Mouse (Mus musculus) induced T-regulatory cell, adult 2 months (primary cell): ENCODE measurements around the gene Gm3371.
"Not testable (repeated sequence)": the region's sequence is repeated elsewhere in the genome, so short reads cannot be mapped to it uniquely, and the experiment has no call there.

Source experiments
- DNase-seq: peaks from one replicate; pipeline ENCODE4 v3.0.0-alpha.2; 2012; ENCODE audit warnings: low read depth

Gene Gm3371

GRCm38 (mm10) chr14:44410588-44410987 lies at the start of gene Gm3371:
Gm3371 (minus strand) TSS chr14:44410688.
- not testable (repeated sequence) for DNase-seq

GRCm38 (mm10) chr14:44433335-44433734 lies 22.8 kb upstream of the Gm3371 start, which contains the start of gene Gm8232:
Gm8232 (plus strand) TSS chr14:44433635.
- DNase-seq, result not testable (repeated sequence)

GRCm38 (mm10) chr14:44384233-44384632 lies 26.3 kb downstream of the Gm3371 start:
- not testable (repeated sequence) for DNase-seq

- DNase-seq, result not testable (repeated sequence)
Observed at GRCm38 (mm10) chr14:44365057-44365456, 45.4 kb downstream of the Gm3371 start, which contains the start of gene Gm8229. Gm8229 (plus strand) TSS chr14:44365357.

- DNase-seq, result peak; percentile 1
Observed at GRCm38 (mm10) chr14:44362301-44362700, 48.2 kb downstream of the Gm3371 start.

GRCm38 (mm10) chr14:44361416-44361815 lies 49.1 kb downstream of the Gm3371 start:
- not testable (repeated sequence) for DNase-seq
